Mouse (Mus musculus): ENCODE data around the gene Creb3l1.

GRCm38 (mm10) chr2:91964610-91965204 lies 59.6 kb downstream of the Creb3l1 start:
- TF ChIP-seq CTCF (IDR thresholded peaks at IDR 0.05; ENCODE audit: low read depth) (no peak), EP300 (IDR thresholded peaks at IDR 0.05; ENCODE audit: low read depth) (no peak)

Measured in heart, postnatal 0 days (tissue).